Mouse (Mus musculus) kidney, embryonic 14.5 days (tissue): ENCODE measurements around the gene Helt. TPM values are rescaled to one million over a fixed set of nuclear protein-coding genes. Genes with fewer than 3 reads are reported as not detected.

ENCODE experiments used
- ATAC-seq: fragments of 200-750 bp; cut with Nextera tagmentation; 2 replicates; pipeline ENCODE4 v1.8.0; 2017; ENCODE audit warnings: moderate number of reproducible peaks, mild to moderate bottlenecking, moderate TSS enrichment, moderate library complexity; ENCODE audit not compliant: low FRiP score, low TSS enrichment
- H3K27ac ChIP-seq: fragments of 300-500 bp; sonication (generic); 2 replicates; pipeline ENCODE4 v1.5.1; 2014; ENCODE audit warnings: low read depth, mild to moderate bottlenecking, low read length, moderate library complexity, mixed read lengths
- H3K27me3 ChIP-seq: fragments of 300-500 bp; sonication (generic); 2 replicates; pipeline ENCODE4 v1.6.1; 2014; ENCODE audit warnings: mild to moderate bottlenecking, low read length; ENCODE audit not compliant: control insufficient read depth, insufficient read depth
- H3K36me3 ChIP-seq: fragments of 300-500 bp; sonication (generic); 2 replicates; pipeline ENCODE4 v1.6.1; 2014; ENCODE audit warnings: low read length, mixed read lengths; ENCODE audit not compliant: control insufficient read depth, insufficient read depth
- H3K4me1 ChIP-seq: fragments of 300-500 bp; sonication (generic); 2 replicates; pipeline ENCODE4 v1.6.1; 2014; ENCODE audit warnings: low read length, mixed read lengths; ENCODE audit not compliant: control insufficient read depth, insufficient read depth
- H3K4me2 ChIP-seq: fragments of 300-500 bp; sonication (generic); replicated peaks from 2 replicates; pipeline ENCODE4 v1.6.1; 2014; ENCODE audit warnings: low read depth, mild to moderate bottlenecking, low read length
- H3K4me3 ChIP-seq: fragments of 300-500 bp; sonication (generic); 2 replicates; pipeline ENCODE4 v1.5.1; 2014; ENCODE audit warnings: mild to moderate bottlenecking, low read length
- H3K9ac ChIP-seq: fragments of 300-500 bp; sonication (generic); 2 replicates; pipeline ENCODE4 v1.6.1; 2014; ENCODE audit warnings: low read depth, mild to moderate bottlenecking, low read length, moderate library complexity
- H3K9me3 ChIP-seq: fragments of 300-500 bp; sonication (generic); 2 replicates; pipeline ENCODE4 v1.6.1; 2016; ENCODE audit warnings: low read length; ENCODE audit not compliant: control insufficient read depth
- WGBS: fragments of 180-500 bp; shearing (Covaris S2); extraction: QIAGEN DNeasy Blood & Tissue Kit; methylation state at CpG from one replicate; pipeline ENCODE4 v1.1.7; 2014; 5-methylcytosine and 5-hydroxymethylcytosine counted together
- polyA plus RNA-seq: library from polyadenylated mRNA; unstranded; fragments of >200 nt; fragmentation: Nextera tagmentation; extraction: Ambion mirVana; gene quantifications from 2 replicates; pipeline ENCODE4 v1.2.1, GENCODE M21; 2014

Gene Helt
- polyA plus RNA-seq: not detected in 2 replicates

GRCm38 (mm10) chr8:46294181-46294892 is at the start of gene Helt:
Gene Helt (minus strand): TSS chr8:46294671.
- Histone ChIP-seq H3K4me1 (no peaks in the 10 kb centered on the region; the same call in 1 of the 2 replicates), H3K9ac (no peak within 1 kb of the TSS), H3K4me2 (peak within 1 kb of the TSS; percentile 19; the same call in 1 of the 2 replicates), H3K36me3 (no peaks in the 10 kb centered on the region), H3K9me3 (no peaks in the 10 kb centered on the region), H3K27me3 (peaks cover 89% of the 10 kb centered on the region), H3K27ac (no peak within 1 kb of the TSS), H3K4me3 (peak within 1 kb of the TSS; percentile 8; the same call in 1 of the 2 replicates)
- ATAC-seq: no peak
- under 1% methylated on average over 50 of the region's 50 CpGs for WGBS

GRCm38 (mm10) chr8:46342272-46342671 is 47.8 kb upstream of the Helt start:
- H3K9me3 ChIP-seq: no peaks in the 10 kb centered on the region
- no peaks in the 10 kb centered on the region for H3K27me3 ChIP-seq
- H3K36me3 ChIP-seq: no peaks in the 10 kb centered on the region
- no peak for ATAC-seq
- H3K4me2 ChIP-seq: no peak overlapping the region
- H3K27ac ChIP-seq: no peak overlapping the region
- no peak overlapping the region for H3K4me3 ChIP-seq
- no peak overlapping the region for H3K9ac ChIP-seq
- H3K4me1 ChIP-seq: no peaks in the 10 kb centered on the region
- WGBS: 88% methylated on average over 13 of the region's 13 CpGs

- no peak overlapping the region for H3K4me2 ChIP-seq
- H3K9me3 ChIP-seq: no peaks in the 10 kb centered on the region
- no peaks in the 10 kb centered on the region for H3K27me3 ChIP-seq
- H3K9ac ChIP-seq: no peak overlapping the region
- WGBS: 79% methylated on average over 14 of the region's 14 CpGs
- H3K27ac ChIP-seq: no peak overlapping the region
- ATAC-seq: no peak
- H3K4me1 ChIP-seq: no peaks in the 10 kb centered on the region
- H3K4me3 ChIP-seq: no peak overlapping the region
- H3K36me3 ChIP-seq: no peaks in the 10 kb centered on the region
Observed at GRCm38 (mm10) chr8:46340381-46341273, 46.2 kb upstream of the Helt start.

GRCm38 (mm10) chr8:46339317-46339716 is 44.8 kb upstream of the Helt start:
- Histone ChIP-seq H3K4me3 (no peak overlapping the region), H3K27ac (no peak overlapping the region), H3K36me3 (no peaks in the 10 kb centered on the region), H3K27me3 (no peaks in the 10 kb centered on the region), H3K4me1 (no peaks in the 10 kb centered on the region), H3K4me2 (no peak overlapping the region), H3K9me3 (no peaks in the 10 kb centered on the region), H3K9ac (no peak overlapping the region)
- ATAC-seq: no peak
- 90% methylated on average over 5 of the region's 5 CpGs for WGBS

- Histone ChIP-seq H3K9me3 (no peaks in the 10 kb centered on the region), H3K4me2 (no peak overlapping the region), H3K4me3 (no peak overlapping the region), H3K27me3 (no peaks in the 10 kb centered on the region), H3K27ac (no peak overlapping the region), H3K4me1 (no peaks in the 10 kb centered on the region), H3K9ac (no peak overlapping the region), H3K36me3 (no peaks in the 10 kb centered on the region)
- 90% methylated on average over 8 of the region's 8 CpGs for WGBS
- ATAC-seq: no peak
Observed at GRCm38 (mm10) chr8:46336351-46336750, 41.9 kb upstream of the Helt start.

GRCm38 (mm10) chr8:46332389-46333061 is 38.1 kb upstream of the Helt start:
- ATAC-seq: no peak
- H3K9ac ChIP-seq: no peak overlapping the region
- 87% methylated on average over 7 of the region's 7 CpGs for WGBS
- no peak overlapping the region for H3K4me2 ChIP-seq
- H3K4me3 ChIP-seq: no peak overlapping the region
- no peaks in the 10 kb centered on the region for H3K9me3 ChIP-seq
- H3K27me3 ChIP-seq: no peaks in the 10 kb centered on the region
- H3K4me1 ChIP-seq: no peaks in the 10 kb centered on the region
- H3K27ac ChIP-seq: no peak overlapping the region
- H3K36me3 ChIP-seq: no peaks in the 10 kb centered on the region

GRCm38 (mm10) chr8:46331801-46332200 is 37.3 kb upstream of the Helt start:
- 72% methylated on average over 5 of the region's 5 CpGs for WGBS
- H3K27ac ChIP-seq: no peak overlapping the region

GRCm38 (mm10) chr8:46329396-46329795 is 34.9 kb upstream of the Helt start:
- Histone ChIP-seq H3K36me3 (no peaks in the 10 kb centered on the region), H3K4me2 (no peak overlapping the region), H3K27me3 (no peaks in the 10 kb centered on the region), H3K27ac (no peak overlapping the region), H3K4me1 (no peaks in the 10 kb centered on the region), H3K4me3 (no peak overlapping the region), H3K9me3 (no peaks in the 10 kb centered on the region; the same call in 1 of the 2 replicates), H3K9ac (no peak overlapping the region)
- ATAC-seq: no peak
- 76% methylated on average over 4 of the region's 4 CpGs for whole genome bisulfite sequencing

More at GRCm38 (mm10) chr8:46331801-46332200, 37.3 kb upstream of the Helt start:
- no peak for ATAC-seq
- Histone ChIP-seq H3K9me3 (no peaks in the 10 kb centered on the region; the same call in 1 of the 2 replicates), H3K4me3 (no peak overlapping the region), H3K36me3 (no peaks in the 10 kb centered on the region), H3K4me1 (no peaks in the 10 kb centered on the region), H3K27me3 (no peaks in the 10 kb centered on the region), H3K4me2 (no peak overlapping the region), H3K9ac (no peak overlapping the region)
